Mouse (Mus musculus): ENCODE data around the gene Plxna2. TPM values are rescaled to one million over a fixed set of nuclear protein-coding genes. Genes with fewer than 3 reads are reported as not detected.

Plxna2 gene
- polyA plus RNA-seq, 1 experiment from 2014 or later, result 10.1 TPM

DNA sequence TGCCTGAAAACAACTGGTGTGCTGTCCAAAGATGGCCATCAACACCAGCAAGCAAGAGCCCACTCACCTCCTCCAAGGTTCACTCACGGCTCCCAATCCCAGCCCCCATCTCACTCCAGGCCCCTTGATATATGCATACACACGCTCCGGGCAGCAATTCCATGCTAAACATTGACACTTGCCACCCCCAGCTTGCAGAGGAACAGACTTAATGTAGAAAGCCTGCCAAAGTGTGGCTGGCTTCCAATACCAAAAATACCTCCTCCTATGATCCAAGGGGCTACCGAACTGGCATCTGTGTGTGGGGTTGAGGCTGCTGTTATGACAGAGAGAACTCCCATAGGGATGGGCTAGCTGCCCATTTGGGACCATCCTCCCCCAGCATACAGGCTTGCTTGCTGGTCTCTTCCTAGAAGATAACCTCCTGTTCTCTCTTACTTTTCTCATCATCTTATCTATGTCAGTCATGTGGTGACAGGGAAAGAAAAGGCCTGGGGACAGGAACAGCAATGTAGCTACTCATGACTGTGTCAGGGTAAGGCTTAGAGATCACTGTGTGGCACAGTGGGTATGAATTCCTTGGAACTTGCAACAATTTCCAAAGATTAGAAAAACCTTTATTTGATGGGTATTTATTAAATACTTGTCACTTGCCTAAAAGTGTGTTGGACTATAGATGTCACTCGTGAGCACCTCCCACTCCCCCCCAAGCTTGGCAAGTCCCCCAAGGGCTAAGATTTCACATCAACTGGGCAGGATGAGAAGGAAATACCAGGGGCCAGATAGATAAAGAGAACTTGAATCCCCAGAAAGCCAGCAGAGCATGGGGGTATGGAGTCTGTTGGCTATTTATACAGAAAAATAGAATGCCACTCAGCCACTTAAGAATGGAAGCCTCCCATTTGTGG, 3.8 kb upstream of the Plxna2 start:
- H3K9ac ChIP-seq, result no peak overlapping the region
- H3K27me3 ChIP-seq (ENCODE audit: insufficient read depth, low read length), result no peaks in the 10 kb centered on the region
- no peaks in the 10 kb centered on the region for H3K4me1 ChIP-seq (ENCODE audit: insufficient read depth)
- DNase-seq, result peak; percentile 50
- no peak overlapping the region for H3K4me3 ChIP-seq (ENCODE audit: low read depth, low read length)
- ATAC-seq (ENCODE audit: insufficient read depth), result no peak
- no peaks in the 10 kb centered on the region for H3K9me3 ChIP-seq (ENCODE audit: low read depth, low read length)
- TF ChIP-seq CTCF (IDR thresholded peaks at IDR 0.05; ENCODE audit: low read depth), result no peak
- no peak overlapping the region for H3K4me2 ChIP-seq
- 63% methylated on average over 5 of the region's 5 CpGs for WGBS
- no peaks in the 10 kb centered on the region for H3K36me3 ChIP-seq (ENCODE audit: insufficient read depth)
- no peak overlapping the region for H3K27ac ChIP-seq (ENCODE audit: low read depth)

DNA sequence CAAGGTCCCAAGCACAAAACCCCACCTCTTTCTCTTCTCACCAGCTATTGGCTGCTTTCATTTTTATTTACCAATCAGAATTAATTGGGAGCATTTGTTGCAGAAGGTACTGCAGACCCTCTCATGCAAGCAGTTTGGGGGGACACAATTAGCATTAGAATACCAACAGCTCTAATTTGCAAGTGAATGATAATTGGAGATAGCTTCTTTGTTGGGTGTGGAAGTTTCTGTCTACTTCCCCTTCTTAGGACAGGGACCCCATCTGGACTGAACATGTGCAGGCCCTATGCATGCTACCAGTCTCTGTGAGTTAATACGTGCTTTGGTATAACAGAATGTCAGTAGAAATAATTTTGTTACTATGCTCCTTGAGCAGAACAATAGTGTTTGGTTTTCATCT, 1.9 kb upstream of the Plxna2 start:
- H3K36me3 ChIP-seq (ENCODE audit: insufficient read depth), result no peaks in the 10 kb centered on the region
- H3K27ac ChIP-seq (ENCODE audit: low read depth), result no peak overlapping the region
- H3K9me3 ChIP-seq (ENCODE audit: low read depth, low read length), result no peaks in the 10 kb centered on the region
- DNase-seq (no peak), ATAC-seq (ENCODE audit: insufficient read depth) (no peak)
- H3K4me2 ChIP-seq, result no peak overlapping the region
- no peak overlapping the region for H3K4me3 ChIP-seq (ENCODE audit: low read depth, low read length)
- no peaks in the 10 kb centered on the region for H3K27me3 ChIP-seq (ENCODE audit: insufficient read depth, low read length)
- H3K9ac ChIP-seq, result no peak overlapping the region
- 91% methylated on average over 1 of the region's 1 CpGs for WGBS
- 0 out of 2 replicates have a peak, but pooled peaks cover 4% of the 10 kb centered on the region for H3K4me1 ChIP-seq (ENCODE audit: insufficient read depth)
- TF ChIP-seq CTCF (IDR thresholded peaks at IDR 0.05; ENCODE audit: low read depth), result no peak

DNA sequence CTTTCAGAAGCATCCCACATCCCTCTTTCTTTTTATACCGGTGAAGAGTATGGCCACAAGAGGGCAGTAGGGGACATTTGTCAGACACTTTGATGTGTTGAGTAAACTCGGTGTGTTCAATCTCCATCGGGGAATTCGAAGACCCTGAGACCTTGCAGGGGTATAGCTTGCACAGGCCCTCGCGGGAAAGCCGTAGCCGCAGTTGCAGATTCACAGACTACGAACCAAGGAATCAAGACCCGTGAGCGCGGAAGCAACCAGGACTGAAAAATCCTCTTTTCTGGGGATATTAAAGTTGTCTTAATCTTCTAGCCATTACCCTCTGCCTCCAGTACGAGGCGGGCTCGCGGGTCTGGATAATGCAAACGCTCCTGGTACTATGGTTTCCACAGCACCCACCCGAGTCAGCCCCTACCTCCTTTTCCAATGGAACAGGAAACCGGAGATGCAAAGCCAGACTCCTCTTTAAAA, 858 bp downstream of the Plxna2 start:
- peak; percentile 47; the same call in 1 of the 2 replicates for ATAC-seq (ENCODE audit: insufficient read depth)
- under 1% methylated on average over 19 of the region's 19 CpGs for WGBS
- peak; percentile 70 for TF ChIP-seq CTCF (IDR thresholded peaks at IDR 0.05; ENCODE audit: low read depth)
- Histone ChIP-seq H3K27ac (ENCODE audit: low read depth) (no peak overlapping the region), H3K27me3 (ENCODE audit: insufficient read depth, low read length) (no peaks in the 10 kb centered on the region), H3K9me3 (ENCODE audit: low read depth, low read length) (no peaks in the 10 kb centered on the region), H3K4me1 (ENCODE audit: insufficient read depth) (peaks cover 10% of the 10 kb centered on the region), H3K4me2 (peak overlapping the region; percentile 79), H3K9ac (no peak overlapping the region), H3K4me3 (ENCODE audit: low read depth, low read length) (peak overlapping the region; percentile 76), H3K36me3 (ENCODE audit: insufficient read depth) (no peaks in the 10 kb centered on the region)
- peak; percentile 95 for DNase-seq

DNA sequence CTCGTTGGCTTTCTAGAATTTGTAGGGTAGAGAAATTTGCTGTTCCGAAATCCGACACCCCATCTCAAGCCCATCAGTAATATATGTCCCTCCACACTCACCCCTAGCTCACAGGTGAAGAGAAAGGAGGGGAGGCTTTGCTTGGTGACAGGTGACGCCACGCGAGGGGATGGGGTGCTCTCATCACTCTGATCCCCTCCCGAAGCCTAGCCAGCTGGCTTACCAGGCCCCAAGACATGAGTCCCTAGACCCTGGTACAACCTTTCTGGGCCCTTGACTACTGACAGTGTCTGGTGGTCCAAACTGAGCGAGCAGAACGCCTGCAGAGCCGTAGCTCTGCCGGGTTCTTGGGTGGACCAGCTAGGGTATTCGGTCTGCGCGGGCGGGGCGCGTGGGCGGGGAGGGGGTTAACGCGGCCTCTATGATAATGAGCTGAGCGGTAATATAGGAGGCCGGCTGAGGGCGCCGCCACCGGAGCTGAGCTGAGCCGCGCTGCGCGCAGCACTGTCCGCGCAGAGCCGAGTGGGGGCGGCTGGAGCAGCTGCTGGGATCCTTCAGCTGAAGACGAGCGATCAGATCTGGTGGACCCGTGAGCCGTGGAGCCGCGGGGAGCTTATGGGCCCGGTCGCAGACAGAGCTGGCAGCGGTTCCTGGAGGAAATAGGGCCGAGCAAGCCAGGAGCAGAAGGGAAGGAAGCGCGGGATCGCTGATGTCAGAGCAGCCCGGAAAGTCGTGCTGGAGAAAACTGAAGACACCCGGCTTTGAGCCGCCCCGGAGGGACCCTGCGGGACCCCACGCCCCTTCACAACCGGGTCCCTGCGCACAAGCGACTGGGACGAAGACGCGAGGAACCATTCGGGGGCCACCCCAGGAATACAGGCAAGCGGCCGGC, 1.6 kb downstream of the Plxna2 start:
- Histone ChIP-seq H3K27ac (ENCODE audit: low read depth) (peak overlapping the region; percentile 86), H3K9me3 (ENCODE audit: low read depth, low read length) (no peaks in the 10 kb centered on the region), H3K36me3 (ENCODE audit: insufficient read depth) (no peaks in the 10 kb centered on the region), H3K9ac (peak overlapping the region; percentile 79), H3K4me2 (peak overlapping the region; percentile 79), H3K4me3 (ENCODE audit: low read depth, low read length) (peak overlapping the region; percentile 76), H3K27me3 (ENCODE audit: insufficient read depth, low read length) (no peaks in the 10 kb centered on the region), H3K4me1 (ENCODE audit: insufficient read depth) (peaks cover 13% of the 10 kb centered on the region)
- peak; percentile 30; the same call in 1 of the 2 replicates for TF ChIP-seq CTCF (IDR thresholded peaks at IDR 0.05; ENCODE audit: low read depth)
- WGBS, result under 1% methylated on average over 62 of the region's 62 CpGs
- ATAC-seq (ENCODE audit: insufficient read depth) (peak; percentile 95), DNase-seq (peak; percentile 92)

DNA sequence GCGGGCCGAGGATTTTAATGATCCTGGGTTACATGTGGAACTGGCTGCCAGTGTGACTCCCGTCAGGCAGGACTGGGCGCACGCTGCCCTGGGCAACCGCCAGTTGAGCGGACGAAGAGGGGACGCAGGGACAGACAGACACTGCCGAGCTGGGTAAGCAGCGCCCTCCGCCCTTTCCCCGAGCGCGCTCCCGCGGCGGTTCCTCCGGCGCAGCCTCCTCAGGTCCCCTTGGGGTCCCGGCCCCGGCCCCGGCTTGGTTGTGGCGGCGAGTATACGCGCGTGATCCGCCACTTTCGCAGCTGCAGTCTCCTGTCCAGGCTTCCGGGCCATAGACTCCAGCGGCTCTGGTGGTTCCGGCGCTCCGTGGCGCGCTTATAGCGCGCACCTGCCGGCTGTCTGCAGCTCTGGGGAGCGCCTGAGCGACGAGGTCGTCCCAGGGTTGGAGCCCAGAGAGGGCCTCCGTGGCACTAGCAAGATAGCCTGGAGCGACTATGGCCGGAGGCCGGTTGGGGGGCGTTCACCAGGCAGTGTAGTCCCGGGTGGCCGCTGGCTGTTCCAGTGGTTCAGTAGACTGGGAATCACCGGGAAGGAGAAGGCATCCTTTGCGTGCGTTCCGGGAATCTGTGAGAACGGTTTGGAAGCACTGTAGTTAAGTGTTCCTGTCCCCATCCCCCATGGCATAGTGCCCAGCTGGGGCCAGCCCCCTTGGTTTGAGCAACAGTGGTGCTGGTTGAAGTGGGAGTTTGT, 2.4 kb downstream of the Plxna2 start:
- under 1% methylated on average over 56 of the region's 56 CpGs for WGBS
- Histone ChIP-seq H3K9ac (peak overlapping the region; percentile 79), H3K4me1 (ENCODE audit: insufficient read depth) (peaks cover 13% of the 10 kb centered on the region), H3K4me3 (ENCODE audit: low read depth, low read length) (peak overlapping the region; percentile 76), H3K4me2 (peak overlapping the region; percentile 79), H3K36me3 (ENCODE audit: insufficient read depth) (no peaks in the 10 kb centered on the region), H3K9me3 (ENCODE audit: low read depth, low read length) (no peaks in the 10 kb centered on the region), H3K27ac (ENCODE audit: low read depth) (peak overlapping the region; percentile 86), H3K27me3 (ENCODE audit: insufficient read depth, low read length) (no peaks in the 10 kb centered on the region)
- ATAC-seq (ENCODE audit: insufficient read depth) (peak; percentile 57), DNase-seq (peak; percentile 72)
- no peak for TF ChIP-seq CTCF (IDR thresholded peaks at IDR 0.05; ENCODE audit: low read depth)

DNA sequence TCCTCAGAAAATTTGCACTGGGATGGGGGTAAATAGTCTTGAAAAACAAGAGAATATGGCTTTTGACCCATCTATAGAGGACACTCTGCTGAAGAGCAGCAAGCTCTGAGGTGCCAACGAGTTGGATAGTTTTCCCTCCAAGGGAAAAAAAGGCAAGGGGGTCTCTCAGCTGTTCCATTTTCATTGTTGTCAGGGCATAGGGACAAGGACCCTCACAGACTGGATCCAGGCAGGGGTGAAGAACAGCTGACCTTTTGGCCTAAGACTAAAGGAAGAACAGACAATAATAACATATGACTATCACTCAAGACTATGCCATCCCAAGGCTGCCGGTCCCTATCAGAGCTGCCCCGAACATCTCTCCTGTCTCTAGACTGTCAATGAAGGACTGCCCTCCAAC, 4.2 kb downstream of the Plxna2 start:
- Histone ChIP-seq H3K27ac (ENCODE audit: low read depth) (no peak overlapping the region), H3K36me3 (ENCODE audit: insufficient read depth) (no peaks in the 10 kb centered on the region), H3K27me3 (ENCODE audit: insufficient read depth, low read length) (no peaks in the 10 kb centered on the region), H3K9ac (no peak overlapping the region), H3K9me3 (ENCODE audit: low read depth, low read length) (no peaks in the 10 kb centered on the region), H3K4me2 (peak overlapping the region; percentile 79), H3K4me3 (ENCODE audit: low read depth, low read length) (peak overlapping the region; percentile 76), H3K4me1 (ENCODE audit: insufficient read depth) (peaks cover 17% of the 10 kb centered on the region)
- WGBS, result 49% methylated on average over 3 of the region's 3 CpGs
- DNase-seq (no peak), ATAC-seq (ENCODE audit: insufficient read depth) (no peak)
- no peak for TF ChIP-seq CTCF (IDR thresholded peaks at IDR 0.05; ENCODE audit: low read depth)

All from lung, embryonic 14.5 days (tissue).